Mouse (Mus musculus) brain, embryonic 14.5 days (tissue): ENCODE measurements around the gene Card11. TPM values are rescaled to one million over a fixed set of nuclear protein-coding genes. Genes with fewer than 3 reads are reported as not detected.

Experiments used
- DNase-seq: peaks from one replicate; pipeline ENCODE4 v3.0.0-alpha.2; 2011; ENCODE audit warnings: low read depth
- CTCF ChIP-seq: fragments of 200-500 bp; IDR thresholded peaks from 2 replicates; pipeline ENCODE4 v1.5.1; 2012; ENCODE audit warnings: inconsistent platforms, mild to moderate bottlenecking, moderate library complexity, borderline replicate concordance; ENCODE audit not compliant: insufficient read depth, insufficient read length; ENCODE audit errors: extremely low read depth
- POLR2A ChIP-seq: fragments of 200-500 bp; IDR thresholded peaks from 2 replicates; pipeline ENCODE4 v1.6.1; 2012; ENCODE audit warnings: mild to moderate bottlenecking, inconsistent platforms, borderline replicate concordance; ENCODE audit not compliant: poor library complexity, insufficient read depth, insufficient read length, severe bottlenecking; ENCODE audit errors: extremely low read depth
- polyA plus RNA-seq: library from polyadenylated mRNA; depleted of rRNA; stranded (reverse); fragments of >200 nt; gene quantifications from 2 replicates; pipeline ENCODE4 v1.2.3, GENCODE M21; 2012

Gene Card11
- polyA plus RNA-seq, 1 experiment, result 0.16 TPM

DNA sequence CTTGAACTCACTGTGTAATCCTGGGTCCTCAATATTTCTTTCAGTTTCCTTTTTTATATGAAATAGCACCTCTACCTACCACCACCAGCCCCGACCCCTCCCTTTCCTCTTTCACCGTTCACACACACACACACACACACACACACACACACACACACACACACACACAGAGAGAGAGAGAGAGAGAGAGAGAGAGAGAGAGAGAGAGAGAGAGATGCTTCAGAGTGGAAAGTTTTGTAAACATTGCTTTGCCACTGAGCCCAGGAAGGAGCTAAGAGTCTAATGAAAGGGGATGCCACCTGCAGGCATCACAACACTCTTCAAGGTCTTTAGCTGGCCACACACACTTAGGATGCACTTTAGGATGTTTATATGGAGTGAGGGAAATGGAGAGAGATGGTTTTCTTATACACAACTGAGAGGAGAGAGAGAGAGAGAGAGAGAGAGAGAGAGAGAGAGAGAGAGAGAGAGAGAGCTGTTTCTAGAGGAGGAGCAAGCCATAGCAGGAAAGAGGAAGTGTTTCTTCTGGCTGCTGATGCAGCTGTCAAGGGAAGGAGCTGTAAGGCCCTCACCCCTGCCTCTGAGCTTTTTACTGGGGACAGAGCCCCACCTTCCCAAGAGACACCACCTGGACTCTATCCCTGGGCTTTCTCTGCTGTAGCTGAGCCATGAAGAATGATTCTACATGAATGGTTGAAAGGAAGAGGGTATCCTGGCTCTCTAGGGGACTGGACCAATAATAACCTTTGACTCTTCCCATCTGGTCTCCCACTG lies 17.7 kb upstream of the Card11 start:
- DNase-seq, result no peak
- no peak for TF ChIP-seq POLR2A
- no peak for TF ChIP-seq CTCF

DNA sequence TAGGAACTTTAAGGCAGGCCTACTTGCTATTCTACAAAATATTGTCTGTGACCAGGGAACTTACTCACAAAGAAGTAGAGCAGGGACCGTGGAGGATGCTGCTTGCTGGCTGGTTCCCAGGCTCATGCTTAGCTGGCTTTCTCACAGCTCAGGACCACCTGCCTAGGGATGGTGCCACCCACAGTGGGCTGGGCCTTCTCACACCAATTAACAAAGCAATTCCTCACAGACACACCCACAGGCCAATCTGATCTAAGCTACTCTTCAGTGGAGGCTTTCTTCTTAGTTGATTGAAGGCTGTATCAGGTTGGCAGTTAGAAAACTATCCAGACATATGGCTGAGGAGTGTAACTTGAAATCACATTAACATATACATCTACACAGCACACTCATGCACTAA lies 15.7 kb upstream of the Card11 start:
- no peak for TF ChIP-seq POLR2A
- no peak for TF ChIP-seq CTCF
- no peak for DNase-seq

DNA sequence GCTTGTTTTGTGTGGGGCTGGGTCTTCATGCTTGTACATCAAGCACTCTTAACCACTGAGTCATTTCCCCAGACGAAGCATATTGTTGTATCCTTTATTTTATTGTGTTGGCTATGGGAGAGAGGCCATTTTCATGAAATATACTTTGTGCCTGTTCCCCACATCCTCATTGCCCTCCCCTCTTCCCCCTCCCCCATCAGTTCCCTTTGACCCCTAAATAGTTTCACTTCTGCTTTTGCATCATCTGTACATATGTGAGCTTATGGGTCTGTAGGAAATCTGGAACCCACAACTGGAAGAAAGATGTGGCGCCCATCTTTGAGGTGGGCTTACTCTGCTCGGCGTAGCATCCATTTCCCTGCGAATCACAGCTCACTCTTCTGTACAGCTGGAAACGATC lies 13.8 kb upstream of the Card11 start:
- no peak for DNase-seq
- TF ChIP-seq POLR2A (no peak), CTCF (no peak)

DNA sequence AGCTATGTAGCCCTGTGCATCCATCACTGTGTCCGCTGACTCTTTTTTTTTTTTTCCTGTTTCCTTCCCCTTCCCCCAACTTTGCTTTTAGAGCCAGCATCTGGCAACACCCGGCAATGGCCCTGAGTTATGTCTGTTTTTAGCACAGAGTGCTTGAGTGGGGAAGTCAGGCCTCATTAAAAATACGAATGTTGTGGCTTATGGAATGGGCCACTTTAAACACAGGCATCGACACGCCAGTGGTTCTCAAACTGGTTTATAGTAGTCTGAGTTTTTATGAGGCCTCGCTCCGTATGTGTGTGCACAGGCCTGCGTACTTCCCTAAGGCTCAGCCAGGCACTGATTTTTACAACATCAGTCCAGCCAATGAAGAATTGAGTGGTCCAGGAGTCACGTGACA lies 13.1 kb upstream of the Card11 start:
- TF ChIP-seq CTCF (no peak), POLR2A (no peak)
- DNase-seq, result peak; percentile 11

DNA sequence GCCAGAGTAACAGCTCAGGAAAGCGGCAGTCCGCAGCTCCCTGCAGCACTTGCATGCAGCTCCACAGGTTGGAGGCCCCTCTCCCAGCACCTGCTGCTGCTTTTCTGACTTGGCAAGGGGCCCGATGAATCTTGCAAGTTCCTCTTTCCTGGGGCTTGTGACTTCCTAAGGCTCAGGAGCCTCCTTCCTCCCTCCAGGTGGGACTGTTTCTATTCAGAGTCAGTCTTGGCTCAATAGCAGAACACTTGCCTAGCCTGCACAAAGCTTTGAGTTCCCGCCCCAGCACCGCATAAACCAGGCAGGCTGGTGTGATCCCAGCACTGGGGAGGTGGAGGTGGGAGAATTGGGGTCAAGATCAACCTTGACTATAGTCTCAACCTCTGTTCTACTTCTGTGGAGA lies 5.1 kb upstream of the Card11 start:
- TF ChIP-seq CTCF, result no peak
- no peak for DNase-seq

DNA sequence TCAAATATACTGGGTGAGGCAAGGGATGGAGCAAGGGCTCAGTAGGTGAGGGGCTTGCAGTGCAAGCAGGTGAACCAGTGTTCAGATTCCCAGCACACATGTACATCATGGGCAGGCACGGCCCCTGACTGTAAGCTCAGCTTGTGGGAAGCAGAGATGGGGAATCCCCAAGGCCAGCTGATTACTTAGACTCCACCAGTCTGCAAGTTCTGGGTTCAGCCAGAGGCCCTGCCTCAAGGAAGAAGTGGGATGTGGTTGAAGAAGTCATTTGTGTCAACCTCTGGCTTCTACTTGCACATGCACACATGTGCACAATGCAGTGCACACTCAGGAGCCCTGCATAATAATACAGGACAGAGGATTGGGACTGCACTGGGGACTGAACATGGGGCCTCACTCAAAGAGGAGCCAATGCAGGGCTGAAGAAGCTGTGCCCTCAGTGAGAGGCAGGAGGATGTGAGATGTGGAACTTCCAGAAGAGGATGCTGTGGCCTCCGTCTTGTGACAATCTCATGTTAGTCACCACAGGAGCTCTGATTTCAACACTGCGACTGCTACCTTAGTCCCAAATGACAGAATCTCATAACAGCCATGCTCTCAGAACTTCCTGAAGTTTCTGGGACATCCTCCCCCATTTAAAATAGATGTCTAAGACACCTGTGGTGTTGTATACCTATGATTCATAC lies 3.8 kb upstream of the Card11 start:
- TF ChIP-seq CTCF, result no peak
- TF ChIP-seq POLR2A, result no peak
- no peak for DNase-seq

DNA sequence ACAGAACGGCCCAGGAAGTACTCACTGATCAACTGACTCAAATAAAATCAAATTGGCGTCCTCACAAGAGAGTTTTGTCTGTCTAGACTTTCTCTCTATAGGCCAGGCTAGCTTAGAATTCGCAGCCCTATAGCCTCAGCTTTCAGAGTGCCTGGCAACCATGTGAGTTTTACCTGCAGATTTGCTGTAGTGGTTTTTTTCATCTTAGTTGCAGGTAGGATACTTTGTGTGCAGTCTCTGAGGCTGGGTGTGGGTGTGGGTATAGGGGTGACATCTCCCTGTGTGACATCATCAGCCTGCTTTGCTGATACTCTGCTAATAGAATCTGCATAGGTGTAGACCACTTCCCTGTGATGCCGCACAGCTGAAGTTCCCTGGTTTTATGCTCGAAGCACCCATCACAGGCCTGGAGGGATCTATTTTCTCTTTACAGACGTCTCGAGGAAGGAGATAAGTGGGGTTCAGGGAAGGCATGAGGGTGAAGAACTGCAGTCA lies 1.2 kb downstream of the Card11 start:
- TF ChIP-seq CTCF (no peak), POLR2A (no peak)
- no peak for DNase-seq

DNA sequence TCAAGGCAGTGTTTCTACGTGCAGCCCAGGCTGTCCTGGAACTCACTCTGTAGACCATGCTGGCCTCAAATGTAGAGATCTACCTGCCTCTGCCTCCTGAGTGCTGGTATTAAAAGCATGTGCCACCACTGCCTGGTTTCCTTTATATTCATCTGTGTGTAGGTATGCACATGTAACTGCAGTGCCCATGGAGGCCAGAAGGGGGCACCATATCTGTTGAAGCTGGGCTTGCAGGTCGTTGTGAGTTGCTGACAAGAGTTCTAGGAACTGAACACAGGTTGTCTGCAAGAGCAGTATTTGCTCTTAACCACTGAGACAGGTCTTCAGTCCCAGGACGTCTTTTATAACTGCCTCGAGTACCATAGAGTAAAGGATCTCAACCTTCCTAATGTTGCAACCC lies 2.6 kb downstream of the Card11 start:
- TF ChIP-seq CTCF, result peak; percentile 23; the same call in 1 of the 2 replicates
- no peak for TF ChIP-seq POLR2A
- DNase-seq, result no peak

DNA sequence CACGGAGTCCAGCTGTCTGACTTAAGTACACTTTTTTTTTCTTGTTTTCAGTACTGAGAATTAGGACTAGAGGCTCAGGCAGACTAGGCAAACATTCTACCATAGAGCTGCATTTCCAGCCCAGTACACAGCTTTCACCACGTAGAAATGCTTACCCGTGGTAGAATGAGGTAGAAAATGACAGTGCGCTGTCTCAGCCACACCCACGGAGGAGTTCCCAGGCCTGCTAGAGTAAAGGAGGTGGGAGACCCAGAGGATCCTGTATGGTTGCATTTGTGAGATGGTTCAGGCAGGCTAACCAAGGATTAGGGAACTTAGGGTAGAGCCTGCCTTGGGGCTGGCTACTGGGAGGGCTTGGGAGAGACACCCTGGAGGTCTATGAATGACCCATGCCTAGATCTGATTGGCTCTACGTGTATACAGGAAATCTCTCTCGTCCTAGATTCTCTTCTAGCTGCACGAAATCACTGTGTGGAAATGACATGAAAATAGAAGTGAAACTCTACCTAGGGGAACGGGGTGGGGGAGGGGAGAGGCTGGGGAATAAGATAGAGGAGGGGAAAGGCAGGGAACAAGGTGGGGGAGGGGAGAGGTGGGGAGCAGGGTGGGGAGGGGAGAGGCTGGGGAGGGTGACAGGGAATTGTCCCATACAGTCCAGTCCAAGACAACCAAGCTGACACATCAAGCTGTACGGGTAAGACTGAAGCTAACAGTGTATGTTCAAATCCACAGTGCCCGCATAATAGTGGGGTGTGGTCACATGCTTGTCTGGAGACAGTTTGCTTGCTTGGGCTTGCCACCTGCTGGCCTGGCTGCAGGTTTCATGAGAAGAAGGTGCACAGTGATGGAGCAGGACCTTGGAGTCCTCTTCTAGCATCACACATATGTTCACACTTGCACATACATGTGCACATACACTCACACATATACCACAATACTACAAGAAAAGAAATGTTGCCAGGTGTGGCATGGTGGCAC lies 8.0 kb downstream of the Card11 start:
- TF ChIP-seq CTCF (no peak), POLR2A (no peak)
- DNase-seq, result no peak

DNA sequence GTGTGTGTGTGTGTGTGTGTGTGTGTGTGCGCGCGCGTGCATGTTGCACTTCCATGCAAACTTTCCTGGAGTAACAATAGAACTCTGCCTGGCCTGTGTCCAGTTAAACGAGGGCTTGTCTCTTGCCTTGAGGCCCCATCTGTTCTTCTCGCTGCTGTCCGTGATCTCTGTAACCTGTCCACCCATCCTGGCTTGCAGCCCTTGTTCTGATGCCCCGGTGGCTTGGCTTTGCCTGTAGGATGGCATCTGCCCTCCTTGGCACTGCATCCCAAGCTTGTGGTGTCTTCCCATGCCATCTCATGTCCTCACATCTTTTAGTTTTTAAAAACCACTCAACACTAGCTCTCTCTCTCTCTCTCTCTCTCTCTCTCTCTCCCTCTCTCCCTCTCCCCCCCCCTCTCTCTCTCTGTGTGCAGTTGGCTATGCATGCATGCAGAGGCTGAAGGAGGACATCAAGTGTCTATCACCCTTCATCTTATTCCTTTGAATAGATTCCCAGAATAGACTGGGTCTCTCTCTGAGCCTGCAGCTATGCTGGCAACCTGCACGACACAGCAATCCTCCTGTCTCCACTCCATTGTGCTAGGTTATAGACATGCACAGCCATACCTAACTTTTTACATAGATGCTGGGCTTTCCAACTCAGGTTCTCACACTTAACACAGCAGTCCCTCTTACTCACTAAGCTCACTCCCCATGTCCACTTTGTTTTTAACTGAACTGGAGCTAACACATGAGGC lies 14.9 kb downstream of the Card11 start:
- TF ChIP-seq CTCF (no peak), POLR2A (no peak)
- no peak for DNase-seq
